Mouse (Mus musculus) liver, embryonic 11.5 days (tissue): ENCODE data around the gene Zdhhc3. TPM values are rescaled to one million over a fixed set of nuclear protein-coding genes. Genes with fewer than 3 reads are reported as not detected.

Experiments
- polyA plus RNA-seq: library from polyadenylated mRNA; unstranded; fragments of >200 nt; fragmentation: Nextera tagmentation; extraction: Ambion mirVana; gene quantifications from 2 replicates; pipeline ENCODE4 v1.2.1, GENCODE M21; 2014

The Zdhhc3 gene
- polyA plus RNA-seq, 1 experiment from 2014 or later, result 54.8 TPM

Other genes starting within 250 kb of the Zdhhc3 start
- gene Zfp445, start 247.2 kb downstream of the Zdhhc3 start, polyA plus RNA-seq, result 43.5 and 50.2 TPM in 2 replicates
- 1.1 and 2.0 TPM in 2 replicates for gene Zkscan7, start 227.5 kb downstream of the Zdhhc3 start, polyA plus RNA-seq
- 11.1 and 11.6 TPM in 2 replicates for gene Zfp105, start 190.1 kb downstream of the Zdhhc3 start, polyA plus RNA-seq
- 31.9 and 32.5 TPM in 2 replicates for gene 1110059G10Rik, start 162.2 kb downstream of the Zdhhc3 start, polyA plus RNA-seq
- 63.2 and 67.3 TPM in 2 replicates for gene Kif15, start 162.2 kb downstream of the Zdhhc3 start, polyA plus RNA-seq
- 8.8 and 11.6 TPM in 2 replicates for gene Tmem42, start 91.9 kb downstream of the Zdhhc3 start, polyA plus RNA-seq
- 0.23 and 0.35 TPM in 2 replicates for gene Tgm4, start 78.5 kb downstream of the Zdhhc3 start, polyA plus RNA-seq
- gene Exosc7, start within 50 bp of the Zdhhc3 start, polyA plus RNA-seq, result 191 and 193 TPM in 2 replicates
- not detected in 2 replicates for gene Clec3b, start 37.7 kb upstream of the Zdhhc3 start, polyA plus RNA-seq
- 0.59 and 0.83 TPM in 2 replicates for gene Cdcp1, start 102.8 kb upstream of the Zdhhc3 start, polyA plus RNA-seq
- gene Tmem158, start 147.6 kb upstream of the Zdhhc3 start, polyA plus RNA-seq, result 7.2 and 9.8 TPM in 2 replicates